Mouse (Mus musculus): ENCODE results near the gene Mettl7a3.

Mettl7a3 gene

DNA sequence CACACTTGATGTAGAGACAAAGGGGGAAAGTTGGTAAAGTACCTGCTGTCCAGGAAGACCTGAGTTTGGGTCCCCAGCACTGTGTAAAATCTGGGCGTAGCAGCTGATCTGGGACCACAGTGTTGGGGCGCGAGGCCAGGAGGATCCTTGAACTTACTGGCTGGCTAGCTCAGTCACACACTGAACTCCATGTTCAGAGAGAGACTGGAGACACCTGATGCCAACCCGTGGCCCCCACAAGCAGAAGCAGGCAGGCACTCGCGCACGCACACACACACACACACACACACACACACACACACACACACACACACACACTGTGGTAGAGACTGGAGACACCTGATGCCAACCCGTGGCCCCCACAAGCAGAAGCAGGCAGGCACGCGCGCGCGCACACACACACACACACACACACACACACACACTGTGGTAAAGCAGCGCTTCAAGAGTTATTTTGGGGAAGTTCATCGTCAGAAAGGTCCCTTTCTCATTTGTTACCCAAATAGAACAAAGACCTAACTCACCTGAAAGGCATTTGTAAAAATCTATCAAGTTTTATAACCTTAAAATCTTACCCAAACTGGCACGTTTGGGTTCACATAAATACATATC, 53.6 kb downstream of the Mettl7a3 start:
- in situ Hi-C loops (cut with MboI), result no loop called here

DNA sequence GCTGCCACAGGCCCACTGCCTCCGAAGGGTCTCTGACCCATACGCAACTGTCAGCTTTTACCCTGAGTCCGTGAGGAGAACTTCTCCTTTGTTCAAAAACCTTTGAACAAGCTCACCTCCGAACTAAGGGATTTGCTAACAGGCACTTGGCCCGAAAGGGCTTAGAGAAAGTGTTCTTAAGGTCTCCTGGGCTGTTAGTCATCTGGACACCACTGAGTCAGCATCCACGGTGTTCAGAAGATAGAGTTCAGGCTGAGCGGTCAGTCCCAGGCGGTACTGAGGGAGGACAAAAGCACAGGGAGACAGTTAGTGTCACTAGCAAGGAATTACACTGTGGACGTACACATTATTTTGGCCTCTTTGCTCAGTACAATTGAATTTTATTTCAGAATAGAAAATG, 54.2 kb downstream of the Mettl7a3 start:
- in situ Hi-C loops (cut with MboI), result no loop called here
